Mouse (Mus musculus) embryo, embryonic 10 days (tissue): Measurements from ENCODE around the gene Gm648.
A peak's percentile ranks its signal among the peaks of the same experiment; 100 is the strongest.
"Not testable (repeated sequence)": the region's sequence is repeated elsewhere in the genome, so short reads cannot be mapped to it uniquely, and the experiment has no call there.

Source experiments
- DNase-seq: peaks from one replicate; pipeline ENCODE4 v3.0.0-alpha.2; 2015; ENCODE audit warnings: low spot score

Gm648 gene

GRCm38 (mm10) chrX:56549506-56549905, at the start of gene Gm648:
Gene Gm648, minus strand, starts transcription at chrX:56549606.
- DNase-seq = no peak

- DNase-seq = peak; percentile 93
Observed at GRCm38 (mm10) chrX:56597887-56598640, 48.7 kb upstream of the Gm648 start, which contains the start of gene Mmgt1. Gene Mmgt1, minus strand, starts transcription at chrX:56598069.

DNA sequence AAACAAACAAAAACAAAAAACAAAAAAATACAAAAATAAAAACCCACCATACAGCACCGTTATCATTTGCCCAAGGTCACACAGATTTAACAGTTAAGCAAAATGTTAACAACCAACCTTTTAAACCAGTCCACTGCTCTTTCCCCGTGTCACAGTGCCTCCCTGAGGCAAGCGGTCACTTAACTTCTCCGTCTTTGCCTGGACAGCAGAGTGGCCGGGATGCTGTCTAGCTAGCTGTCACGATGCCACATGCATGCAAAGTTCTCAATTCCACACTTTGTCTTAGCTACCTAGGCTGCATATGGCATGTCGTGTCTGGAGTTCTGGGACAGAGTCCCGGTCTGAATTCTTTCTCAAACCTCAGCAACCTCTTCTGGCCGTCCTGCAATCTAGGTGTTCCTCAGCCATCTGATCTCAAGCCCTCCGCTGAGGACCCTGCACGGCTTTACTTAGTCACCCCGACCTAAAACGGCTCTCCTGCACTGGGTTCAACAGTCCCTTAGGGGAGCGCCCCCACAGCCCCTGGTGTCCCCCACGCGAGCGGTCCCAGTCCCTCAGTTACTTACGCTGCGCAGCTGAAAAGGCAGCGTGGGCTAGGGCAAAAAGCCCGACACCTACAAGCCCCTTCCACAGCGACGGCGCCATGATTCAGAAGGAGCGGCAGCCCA, 47.9 kb upstream of the Gm648 start:
- DNase-seq = peak; percentile 27

GRCm38 (mm10) chrX:56578200-56578599, 28.8 kb upstream of the Gm648 start:
- no peak for DNase-seq

- DNase-seq = peak; percentile 21
Observed at GRCm38 (mm10) chrX:56572465-56572864, 23.1 kb upstream of the Gm648 start.

GRCm38 (mm10) chrX:56553584-56553983, 4.2 kb upstream of the Gm648 start:
- DNase-seq = no peak

DNA sequence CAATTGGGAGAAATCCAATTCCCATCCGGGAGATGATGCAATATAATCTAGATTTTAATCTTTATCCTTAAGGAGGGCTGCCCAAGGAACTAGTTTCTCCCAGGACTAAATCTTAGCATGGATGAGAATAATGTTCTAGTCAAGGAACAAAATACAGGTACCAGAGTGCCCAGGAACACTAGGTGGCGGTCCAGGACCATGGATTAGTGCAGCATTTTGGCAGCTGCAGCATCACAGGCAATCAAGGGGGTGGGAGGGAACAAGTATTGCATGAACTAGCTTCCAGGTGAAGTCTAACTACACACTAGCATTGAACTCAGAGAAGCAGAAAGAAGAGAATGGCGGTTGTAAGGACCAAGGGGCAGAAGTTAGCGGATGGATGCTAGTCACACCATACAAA, 12.2 kb downstream of the Gm648 start:
- DNase-seq = peak; percentile 56

DNA sequence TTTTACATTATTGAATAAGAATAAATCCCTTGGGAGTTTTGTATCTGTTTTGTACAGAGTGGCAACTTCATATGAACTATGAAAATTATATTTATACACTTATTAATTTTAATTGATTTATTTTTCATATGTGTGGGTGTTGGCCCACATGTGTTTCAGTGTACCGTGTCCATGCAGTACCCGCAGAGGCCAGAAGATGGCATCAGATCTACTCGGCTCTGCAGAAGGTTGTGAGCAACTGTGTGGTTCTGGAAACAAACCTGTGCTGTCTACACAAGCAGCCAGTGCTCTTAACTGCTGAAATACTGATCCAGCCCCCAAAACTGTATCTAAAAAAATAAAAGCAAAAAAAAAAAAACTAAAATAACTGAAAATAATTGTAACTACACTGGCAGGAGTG, 18.1 kb downstream of the Gm648 start:
- DNase-seq = peak; percentile 69

DNA sequence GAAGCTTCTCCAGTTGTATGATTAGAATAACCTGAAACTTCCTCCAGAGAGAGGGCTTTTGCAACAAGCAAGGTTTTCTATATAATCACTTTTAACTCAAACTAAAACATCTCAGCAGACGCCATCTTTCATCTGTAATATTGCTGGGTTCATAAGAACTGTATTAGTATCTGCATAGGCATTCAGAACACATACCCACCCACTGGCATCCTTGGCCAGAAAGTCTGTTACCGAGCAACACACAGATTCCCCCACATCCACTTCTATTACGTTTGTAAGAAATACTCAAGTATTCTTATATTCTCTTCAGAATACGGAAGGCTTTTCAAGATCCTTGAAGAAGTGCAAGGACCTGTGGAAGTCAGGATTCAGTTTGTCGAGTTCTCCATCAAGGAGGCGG, 25.0 kb downstream of the Gm648 start, which contains the start of gene Gm10477:
TSS of gene Gm10477 (plus strand) at position 301 of the 400 bp plus-strand sequence.
- not testable (repeated sequence) for DNase-seq

GRCm38 (mm10) chrX:56497241-56497640, 52.2 kb downstream of the Gm648 start:
- DNase-seq = no peak
